Mouse (Mus musculus) lung, postnatal 0 days (tissue): ENCODE results near the gene Rabgef1. TPM values are rescaled to one million over a fixed set of nuclear protein-coding genes. Genes with fewer than 3 reads are reported as not detected.

ENCODE experiments used
- ATAC-seq: fragments of 200-750 bp; cut with Nextera tagmentation; 2 replicates; pipeline ENCODE4 v1.8.0; 2017; ENCODE audit warnings: moderate library complexity
- DNase-seq: peaks from one replicate; pipeline ENCODE4 v3.0.0-alpha.2; 2016; ENCODE audit warnings: low spot score
- H3K27ac ChIP-seq: fragments of 300-500 bp; sonication (generic); 2 replicates; pipeline ENCODE4 v1.5.1; 2014; ENCODE audit warnings: antibody characterized with exemption, mild to moderate bottlenecking, low read length, mixed read lengths
- H3K27me3 ChIP-seq: fragments of 300-500 bp; sonication (generic); replicated peaks from 2 replicates; pipeline ENCODE4 v1.6.1; 2014; ENCODE audit warnings: low read length, mixed read lengths; ENCODE audit not compliant: insufficient read depth
- H3K36me3 ChIP-seq: fragments of 300-500 bp; sonication (generic); 2 replicates; pipeline ENCODE4 v1.6.1; 2014; ENCODE audit warnings: low read length, mixed read lengths; ENCODE audit not compliant: insufficient read depth
- H3K4me1 ChIP-seq: fragments of 300-500 bp; sonication (generic); 2 replicates; pipeline ENCODE4 v1.6.1; 2014; ENCODE audit warnings: antibody characterized with exemption, low read depth, low read length, mixed read lengths; ENCODE audit not compliant: insufficient read depth
- H3K4me2 ChIP-seq: fragments of 300-500 bp; sonication (generic); replicated peaks from 2 replicates; pipeline ENCODE4 v1.6.1; 2014; ENCODE audit warnings: low read depth, mild to moderate bottlenecking, low read length, moderate library complexity, mixed read lengths
- H3K4me3 ChIP-seq: fragments of 300-500 bp; sonication (generic); 2 replicates; pipeline ENCODE4 v1.5.1; 2014; ENCODE audit warnings: low read depth, low read length
- H3K9ac ChIP-seq: fragments of 300-500 bp; sonication (generic); replicated peaks from 2 replicates; pipeline ENCODE4 v1.6.1; 2014; ENCODE audit warnings: low read depth, mild to moderate bottlenecking
- H3K9me3 ChIP-seq: fragments of 300-500 bp; sonication (generic); 2 replicates; pipeline ENCODE4 v1.6.1; 2016; ENCODE audit warnings: low read length, mixed read lengths
- CTCF ChIP-seq: IDR thresholded peaks from 2 replicates; pipeline ENCODE4 v1.5.1; 2016; ENCODE audit warnings: antibody characterized with exemption, mild to moderate bottlenecking
- EP300 ChIP-seq: IDR thresholded peaks from 2 replicates; pipeline ENCODE4 v1.6.1; 2016; ENCODE audit warnings: antibody characterized with exemption, mild to moderate bottlenecking, control low read depth
- WGBS: fragments of 180-500 bp; shearing (Covaris S2); extraction: QIAGEN DNeasy Blood & Tissue Kit; methylation state at CpG from one replicate; pipeline ENCODE4 v1.1.7; 2014; 5-methylcytosine and 5-hydroxymethylcytosine counted together
- polyA plus RNA-seq: library from polyadenylated mRNA; unstranded; fragments of >200 nt; fragmentation: Nextera tagmentation; extraction: Ambion mirVana; gene quantifications from 2 replicates; pipeline ENCODE4 v1.2.1, GENCODE M21; 2015

The Rabgef1 gene
- polyA plus RNA-seq, 1 experiment from 2014 or later = 50.5 TPM

DNA sequence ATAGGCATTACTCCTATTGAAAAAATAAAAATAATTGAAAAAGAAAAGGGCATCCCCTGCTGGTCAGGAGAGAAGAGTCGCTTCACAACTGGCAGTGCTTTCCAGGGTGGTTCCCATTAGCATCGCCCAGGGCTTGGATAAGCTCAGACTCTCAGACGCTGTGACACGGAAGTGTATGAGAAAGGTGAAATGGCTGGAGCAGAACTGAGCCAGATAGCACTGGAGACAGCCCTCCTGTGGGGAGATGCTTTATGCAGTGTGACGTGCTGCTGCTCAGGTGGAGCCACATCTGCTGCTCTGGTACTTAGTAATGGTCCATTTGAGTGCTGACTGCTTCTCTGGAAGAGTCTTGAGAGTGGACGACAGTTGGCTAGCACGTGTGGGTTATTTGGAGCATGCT lies 8.8 kb downstream of the Rabgef1 start:
- Histone ChIP-seq H3K9me3 (no peaks in the 10 kb centered on the region), H3K9ac (no peak overlapping the region), H3K27ac (no peak overlapping the region), H3K27me3 (no peaks in the 10 kb centered on the region), H3K4me1 (peaks cover 10% of the 10 kb centered on the region; the same call in 1 of the 2 replicates), H3K4me3 (no peak overlapping the region), H3K36me3 (no peaks in the 10 kb centered on the region), H3K4me2 (no peak overlapping the region)
- no peak for DNase-seq
- TF ChIP-seq CTCF (peak; percentile 39; the same call in 1 of the 2 replicates), EP300 (no peak)
- no peak for ATAC-seq
- WGBS = 71% methylated on average over 7 of the region's 7 CpGs

DNA sequence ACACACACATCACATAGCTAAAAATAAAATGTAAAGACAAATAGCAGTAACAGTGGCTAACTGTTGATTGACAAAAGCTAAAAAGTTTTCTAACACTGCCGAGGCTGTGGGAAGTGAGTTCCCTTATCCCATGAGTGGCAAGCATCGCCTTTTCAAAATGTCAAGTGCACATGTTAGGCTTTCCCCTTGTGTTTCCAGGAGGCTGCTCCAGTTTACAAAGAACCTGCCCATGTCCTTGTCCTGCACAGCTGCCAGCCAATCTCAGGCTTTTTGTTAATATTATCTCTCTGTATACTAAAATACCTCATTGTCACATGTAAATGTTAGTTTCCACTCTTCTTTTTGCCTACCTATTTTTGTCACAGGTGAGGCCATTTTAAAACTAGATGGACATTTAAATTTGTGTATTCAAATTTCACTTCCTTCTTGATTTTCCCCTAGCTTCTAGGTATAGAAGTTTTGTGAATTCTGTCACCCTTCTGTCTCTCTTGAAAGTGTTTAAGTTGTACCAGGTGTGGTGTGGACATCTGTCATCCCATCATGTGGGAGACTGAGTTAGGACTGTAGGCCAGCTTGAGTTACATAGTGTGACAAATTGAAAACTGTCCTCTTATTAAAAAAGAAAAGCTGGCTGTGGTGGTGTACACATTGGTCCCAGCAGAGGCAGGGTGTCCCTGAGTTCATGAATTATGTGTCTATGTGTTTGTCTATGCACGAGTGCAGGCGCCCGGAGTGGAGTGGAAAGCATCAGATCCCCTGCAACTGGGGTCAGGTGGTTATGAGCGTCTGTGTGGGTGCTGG lies 10.3 kb downstream of the Rabgef1 start:
- Histone ChIP-seq H3K4me1 (peaks cover 10% of the 10 kb centered on the region; the same call in 1 of the 2 replicates), H3K9me3 (no peaks in the 10 kb centered on the region), H3K4me2 (no peak overlapping the region), H3K27ac (peak overlapping the region; percentile 29; the same call in 1 of the 2 replicates), H3K27me3 (no peaks in the 10 kb centered on the region), H3K9ac (no peak overlapping the region), H3K4me3 (no peak overlapping the region), H3K36me3 (no peaks in the 10 kb centered on the region)
- no peak for TF ChIP-seq CTCF
- TF ChIP-seq EP300 = no peak
- DNase-seq = no peak
- 59% methylated on average over 6 of the region's 6 CpGs for WGBS
- ATAC-seq = no peak

DNA sequence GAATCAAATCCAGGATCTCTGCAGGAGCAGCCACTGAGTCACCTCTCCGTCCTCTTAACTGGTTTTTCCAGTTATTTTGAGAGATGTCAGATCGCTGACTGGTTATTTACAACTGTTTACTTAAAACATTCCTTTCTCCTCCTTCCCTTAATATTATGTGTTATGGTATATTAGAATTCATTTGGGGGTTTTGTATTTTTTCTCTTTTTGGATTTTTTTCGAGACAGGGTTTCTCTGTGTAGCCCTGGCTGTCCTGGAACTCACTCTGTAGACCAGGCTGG lies 10.9 kb downstream of the Rabgef1 start:
- TF ChIP-seq EP300 = peak; percentile 67
- no peak for TF ChIP-seq CTCF
- 21% methylated on average over 3 of the region's 3 CpGs for WGBS
- peak overlapping the region; percentile 1; the same call in 1 of the 2 replicates for H3K27ac ChIP-seq

DNA sequence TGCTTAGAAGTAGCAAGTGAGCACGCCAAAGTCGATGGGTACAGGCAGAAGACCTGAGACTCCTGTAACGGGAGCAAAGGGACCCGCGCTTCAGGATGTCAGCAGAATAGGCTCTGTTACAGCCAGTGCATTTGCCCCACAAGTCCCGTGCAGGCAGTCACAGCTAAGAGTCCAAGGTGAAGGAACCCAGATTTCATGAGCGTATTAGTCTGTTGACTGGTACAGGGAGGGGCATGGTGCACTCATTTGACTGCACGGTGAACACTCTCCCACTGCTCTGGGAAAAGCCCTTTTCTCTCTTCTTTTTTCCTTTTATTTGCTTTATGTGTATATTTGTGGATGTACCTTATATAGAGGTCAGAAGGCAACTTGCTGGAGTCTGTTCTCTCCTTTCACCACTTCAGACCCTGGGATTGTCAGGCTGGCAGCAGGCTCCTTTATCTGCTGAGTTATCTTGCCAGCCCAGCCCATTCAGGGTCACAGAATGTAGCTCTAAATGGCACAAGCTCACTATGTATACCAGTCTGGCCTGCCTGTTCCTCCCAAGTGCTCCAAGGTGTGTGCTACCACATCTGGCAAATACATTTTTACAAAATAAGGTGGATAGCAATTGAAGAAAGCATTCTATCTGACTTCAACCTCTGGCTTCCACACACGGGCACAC lies 12.7 kb downstream of the Rabgef1 start:
- Histone ChIP-seq H3K9ac (no peak overlapping the region), H3K27ac (0 out of 2 replicates have a peak overlapping the region, but pooled peaks have one; percentile 20), H3K4me2 (no peak overlapping the region), H3K36me3 (peaks cover 4% of the 10 kb centered on the region; the same call in 1 of the 2 replicates), H3K4me1 (peaks cover 6% of the 10 kb centered on the region; the same call in 1 of the 2 replicates), H3K4me3 (no peak overlapping the region), H3K9me3 (no peaks in the 10 kb centered on the region), H3K27me3 (no peaks in the 10 kb centered on the region)
- TF ChIP-seq EP300 (no peak), CTCF (no peak)
- ATAC-seq (no peak), DNase-seq (no peak)
- 73% methylated on average over 9 of the region's 9 CpGs for WGBS

More for the DNA sequence above, 10.9 kb downstream of the Rabgef1 start:
- Histone ChIP-seq H3K4me1 (peaks cover 10% of the 10 kb centered on the region; the same call in 1 of the 2 replicates), H3K4me3 (no peak overlapping the region), H3K27me3 (no peaks in the 10 kb centered on the region), H3K9me3 (no peaks in the 10 kb centered on the region), H3K9ac (no peak overlapping the region), H3K4me2 (no peak overlapping the region), H3K36me3 (no peaks in the 10 kb centered on the region)
- ATAC-seq (no peak), DNase-seq (peak; percentile 52)

DNA sequence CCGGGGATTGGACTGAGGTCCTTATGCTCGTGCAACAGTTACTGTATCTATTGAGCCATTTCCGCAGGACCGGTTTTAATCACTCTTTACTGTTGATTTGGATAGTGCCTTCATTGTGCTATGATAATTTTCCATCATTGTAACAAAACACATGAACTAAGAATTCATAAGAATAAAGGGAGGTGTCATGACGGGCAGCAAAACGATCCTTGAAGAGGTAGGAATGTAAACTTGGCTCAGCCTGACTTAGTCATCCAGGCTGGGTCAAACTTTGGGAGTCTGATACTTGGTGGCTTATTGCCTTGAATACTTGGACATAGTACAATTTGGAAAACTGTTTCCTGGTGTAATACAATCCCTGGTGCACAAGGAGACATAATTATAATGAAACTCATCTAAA lies 13.7 kb downstream of the Rabgef1 start:
- no peak for ATAC-seq
- H3K4me1 ChIP-seq = peaks cover 2% of the 10 kb centered on the region; the same call in 1 of the 2 replicates
- peaks cover 14% of the 10 kb centered on the region; the same call in 1 of the 2 replicates for H3K36me3 ChIP-seq
- no peak overlapping the region for H3K27ac ChIP-seq
- TF ChIP-seq EP300 = no peak
- TF ChIP-seq CTCF = no peak
- 58% methylated on average over 6 of the region's 6 CpGs for WGBS
- no peak for DNase-seq
- H3K27me3 ChIP-seq = no peaks in the 10 kb centered on the region
- no peaks in the 10 kb centered on the region for H3K9me3 ChIP-seq
- no peak overlapping the region for H3K4me2 ChIP-seq
- no peak overlapping the region for H3K9ac ChIP-seq
- H3K4me3 ChIP-seq = no peak overlapping the region

DNA sequence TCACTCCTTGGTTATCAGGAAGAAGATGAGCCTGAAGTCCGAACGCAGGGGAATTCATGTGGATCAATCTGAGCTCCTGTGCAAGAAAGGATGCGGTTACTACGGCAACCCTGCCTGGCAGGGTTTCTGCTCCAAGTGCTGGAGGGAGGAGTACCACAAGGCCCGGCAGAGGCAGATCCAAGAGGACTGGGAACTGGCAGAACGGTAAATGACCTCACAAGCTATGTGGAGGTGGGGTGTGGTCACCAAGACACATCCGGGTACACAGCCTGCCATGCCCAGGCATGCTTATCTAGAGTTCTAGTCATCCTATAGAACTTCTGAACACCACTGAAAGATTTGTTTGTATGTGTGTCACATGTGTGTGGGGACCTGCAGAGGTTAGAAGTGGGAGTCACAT lies 15.8 kb downstream of the Rabgef1 start:
- DNase-seq (peak; percentile 53), ATAC-seq (peak; percentile 43)
- Histone ChIP-seq H3K27me3 (no peaks in the 10 kb centered on the region), H3K4me1 (peaks cover 4% of the 10 kb centered on the region; the same call in 1 of the 2 replicates), H3K36me3 (peaks cover 28% of the 10 kb centered on the region; the same call in 1 of the 2 replicates), H3K4me2 (no peak overlapping the region), H3K9me3 (no peaks in the 10 kb centered on the region), H3K27ac (no peak overlapping the region), H3K4me3 (no peak overlapping the region), H3K9ac (no peak overlapping the region)
- TF ChIP-seq CTCF (no peak), EP300 (no peak)
- WGBS = 60% methylated on average over 7 of the region's 7 CpGs
